Mouse (Mus musculus): Measurements from ENCODE around the gene Fam102a. TPM values are rescaled to one million over a fixed set of nuclear protein-coding genes. Genes with fewer than 3 reads are reported as not detected.
A peak's percentile ranks its signal among the peaks of the same experiment; 100 is the strongest.

Gene Fam102a
- total RNA-seq, 2 experiments from 2014 or later = 1.2 to 6.5 TPM

GRCm38 (mm10) chr2:32509896-32510295 is 25.2 kb upstream of the Fam102a start:
- ATAC-seq (replicated peaks; ENCODE audit: low FRiP score, poor library complexity, severe bottlenecking) = no peak

GRCm38 (mm10) chr2:32512592-32512991 is 22.5 kb upstream of the Fam102a start:
- no peak for ATAC-seq (replicated peaks; ENCODE audit: low FRiP score, poor library complexity, severe bottlenecking)

GRCm38 (mm10) chr2:32514335-32514734 is 20.8 kb upstream of the Fam102a start:
- ATAC-seq (replicated peaks; ENCODE audit: low FRiP score, poor library complexity, severe bottlenecking) = no peak

GRCm38 (mm10) chr2:32517233-32517867 is 17.8 kb upstream of the Fam102a start:
- ATAC-seq (replicated peaks; ENCODE audit: low FRiP score, poor library complexity, severe bottlenecking) = no peak

GRCm38 (mm10) chr2:32520034-32520990 is 14.8 kb upstream of the Fam102a start:
- ATAC-seq (replicated peaks; ENCODE audit: low FRiP score, poor library complexity, severe bottlenecking) = no peak

GRCm38 (mm10) chr2:32524536-32525031 is 10.5 kb upstream of the Fam102a start:
- ATAC-seq (replicated peaks; ENCODE audit: low FRiP score, poor library complexity, severe bottlenecking) = no peak

- no peak for ATAC-seq (replicated peaks; ENCODE audit: low FRiP score, poor library complexity, severe bottlenecking)
Measured at GRCm38 (mm10) chr2:32525816-32526215, 9.3 kb upstream of the Fam102a start.

GRCm38 (mm10) chr2:32527468-32527966 is 7.6 kb upstream of the Fam102a start:
- ATAC-seq (replicated peaks; ENCODE audit: low FRiP score, poor library complexity, severe bottlenecking) = no peak

- no peak for ATAC-seq (replicated peaks; ENCODE audit: low FRiP score, poor library complexity, severe bottlenecking)
Measured at GRCm38 (mm10) chr2:32528326-32528725, 6.8 kb upstream of the Fam102a start.

- no peak for ATAC-seq (replicated peaks; ENCODE audit: low FRiP score, poor library complexity, severe bottlenecking)
Measured at GRCm38 (mm10) chr2:32530479-32530878, 4.7 kb upstream of the Fam102a start.

- no peak for ATAC-seq (replicated peaks; ENCODE audit: low FRiP score, poor library complexity, severe bottlenecking)
Measured at GRCm38 (mm10) chr2:32533163-32533562, 2.0 kb upstream of the Fam102a start.

- no peak for ATAC-seq (replicated peaks; ENCODE audit: low FRiP score, poor library complexity, severe bottlenecking)
Measured at GRCm38 (mm10) chr2:32534061-32534732, 935 bp upstream of the Fam102a start.

- 0 out of 2 replicates have a peak, but pooled peaks have one; percentile 27 for ATAC-seq (replicated peaks; ENCODE audit: low FRiP score, poor library complexity, severe bottlenecking)
Measured at GRCm38 (mm10) chr2:32535501-32535991, 414 bp downstream of the Fam102a start.

- ATAC-seq (replicated peaks; ENCODE audit: low FRiP score, poor library complexity, severe bottlenecking) = no peak
Measured at GRCm38 (mm10) chr2:32536086-32536633, 1.0 kb downstream of the Fam102a start.

- no peak for ATAC-seq (replicated peaks; ENCODE audit: low FRiP score, poor library complexity, severe bottlenecking)
Measured at GRCm38 (mm10) chr2:32536634-32537359, 1.7 kb downstream of the Fam102a start.

GRCm38 (mm10) chr2:32537360-32537905 is 2.3 kb downstream of the Fam102a start:
- ATAC-seq (replicated peaks; ENCODE audit: low FRiP score, poor library complexity, severe bottlenecking) = no peak

GRCm38 (mm10) chr2:32537941-32538340 is 2.8 kb downstream of the Fam102a start:
- ATAC-seq (replicated peaks; ENCODE audit: low FRiP score, poor library complexity, severe bottlenecking) = no peak

GRCm38 (mm10) chr2:32538461-32538860 is 3.3 kb downstream of the Fam102a start:
- no peak for ATAC-seq (replicated peaks; ENCODE audit: low FRiP score, poor library complexity, severe bottlenecking)

All from erythroblast, adult 5-6 weeks (primary cell).